Mouse (Mus musculus) megakaryocyte-erythroid progenitor cell, adult 5-6 weeks (primary cell): ENCODE data around the gene Lrch3. TPM values are rescaled to one million over a fixed set of nuclear protein-coding genes. Genes with fewer than 3 reads are reported as not detected.

Experiments used
- total RNA-seq, 2 experiments: library from RNA; stranded (forward) in 1 of 2; stranded (reverse) in 1 of 2; fragments of 200-1000, 215-1000 nt in 1 of 2; fragments of >200 nt in 1 of 2; fragmentation: Nextera tagmentation in 1 of 2; gene quantifications; 2 replicates each; pipeline ENCODE4 v1.2.3; 2014 to 2017

Gene Lrch3
- total RNA-seq, 2 experiments from 2014 or later: 13.1 to 15.6 TPM

Other genes with a start within 250 kb of the Lrch3 start
- not detected in 2 replicates for gene Muc4, start 178.2 kb upstream of the Lrch3 start, total RNA-seq (2014; fragmentation: Nextera tagmentation)
- gene Muc4, start 178.2 kb upstream of the Lrch3 start, total RNA-seq (2017): not detected in 2 replicates
- not detected in 2 replicates for gene Muc20, start 116.7 kb upstream of the Lrch3 start, total RNA-seq (2014; fragmentation: Nextera tagmentation)
- gene Muc20, start 116.7 kb upstream of the Lrch3 start, total RNA-seq (2017): not detected in 2 replicates
- gene Smbd1, start 103.6 kb upstream of the Lrch3 start, total RNA-seq (2014; fragmentation: Nextera tagmentation): not detected in 2 replicates
- gene Smbd1, start 103.6 kb upstream of the Lrch3 start, total RNA-seq (2017): not detected in 2 replicates
- gene Fyttd1, start 36.6 kb upstream of the Lrch3 start, total RNA-seq (2014; fragmentation: Nextera tagmentation): 23.3 and 25.4 TPM in 2 replicates
- gene Fyttd1, start 36.6 kb upstream of the Lrch3 start, total RNA-seq (2017): 48.8 and 69.4 TPM in 2 replicates
- 5.1 and 6.6 TPM in 2 replicates for gene Rubcn, start 36.3 kb upstream of the Lrch3 start, total RNA-seq (2014; fragmentation: Nextera tagmentation)
- gene Rubcn, start 36.3 kb upstream of the Lrch3 start, total RNA-seq (2017): 4.0 and 6.1 TPM in 2 replicates
- gene Iqcg, start 142.1 kb downstream of the Lrch3 start, total RNA-seq (2014; fragmentation: Nextera tagmentation): 1.4 TPM in 1 of 2 replicates, not detected in the other
- gene Iqcg, start 142.1 kb downstream of the Lrch3 start, total RNA-seq (2017): 0.04 and 0.89 TPM in 2 replicates
- 3,282 and 3,383 TPM in 2 replicates for gene Rpl35a, start 142.4 kb downstream of the Lrch3 start, total RNA-seq (2014; fragmentation: Nextera tagmentation)
- gene Rpl35a, start 142.4 kb downstream of the Lrch3 start, total RNA-seq (2017): 1,974 and 2,153 TPM in 2 replicates
- gene Lmln, start 148.4 kb downstream of the Lrch3 start, total RNA-seq (2014; fragmentation: Nextera tagmentation): 0.87 and 8.1 TPM in 2 replicates
- 0.66 and 0.88 TPM in 2 replicates for gene Lmln, start 148.4 kb downstream of the Lrch3 start, total RNA-seq (2017)